Mouse (Mus musculus): ENCODE data around the gene Pmis2. TPM values are rescaled to one million over a fixed set of nuclear protein-coding genes. Genes with fewer than 3 reads are reported as not detected.

The Pmis2 gene
- total and polyA plus RNA-seq, 3 experiments: not detected

DNA sequence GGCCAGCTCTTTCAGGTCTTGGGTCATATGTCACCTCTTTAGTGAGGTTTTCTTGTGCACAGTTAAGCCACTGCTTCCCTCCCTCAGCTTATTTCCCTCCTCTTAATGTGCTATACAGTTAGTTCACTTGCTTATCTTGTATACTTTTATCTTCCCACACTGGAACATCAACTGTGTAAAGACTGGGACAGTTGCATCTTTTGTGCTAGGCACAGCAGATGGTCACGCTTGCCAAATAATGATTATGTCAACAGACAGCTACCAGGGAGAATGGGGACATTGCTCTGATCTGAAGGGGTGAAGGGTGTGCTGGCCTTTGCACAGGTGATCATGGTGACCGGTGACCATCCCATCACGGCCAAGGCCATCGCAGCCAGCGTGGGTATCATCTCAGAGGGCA is 48.3 kb upstream of the Pmis2 start (continued):
- TF ChIP-seq JUND (IDR thresholded peaks at IDR 0.05; ENCODE audit: low read depth, low read length): no peak
- no peak for TF ChIP-seq KAT2A (conservative IDR thresholded peaks at IDR 0.05; ENCODE audit: low read depth, low read length)
- no peak for TF ChIP-seq ZKSCAN1 (IDR thresholded peaks at IDR 0.05; ENCODE audit: low read depth, low read length)
- no peak for TF ChIP-seq POLR2A (IDR thresholded peaks at IDR 0.05; ENCODE audit: control insufficient read depth in 1 of 2, insufficient read depth in 1 of 2, low read depth in 1 of 2, low read length in 2 of 2, poor library complexity in 1 of 2)
- no peak for TF ChIP-seq POLR2AphosphoS5 (IDR thresholded peaks at IDR 0.05; ENCODE audit: borderline replicate concordance, low read depth, low read length)
- TF ChIP-seq GATA1 (IDR thresholded peaks at IDR 0.05; ENCODE audit: low read depth, low read length): peak; percentile 53
- no peak for TF ChIP-seq UBTF (IDR thresholded peaks at IDR 0.05; ENCODE audit: borderline replicate concordance, insufficient read depth, low read depth, low read length)
- TF ChIP-seq POLR2AphosphoS2 (IDR thresholded peaks at IDR 0.05; ENCODE audit: low read length): no peak
- TF ChIP-seq NELFE (IDR thresholded peaks at IDR 0.05; ENCODE audit: low read depth, low read length): no peak
- no peak for TF ChIP-seq NRF1 (IDR thresholded peaks at IDR 0.05; ENCODE audit: insufficient read depth, low read depth, low read length, poor library complexity, severe bottlenecking)
- TF ChIP-seq HCFC1 (IDR thresholded peaks at IDR 0.05; ENCODE audit: low read depth, low read length): no peak
- TF ChIP-seq RCOR1 (IDR thresholded peaks at IDR 0.05; ENCODE audit: low read depth, low read length): no peak
- no peak for TF ChIP-seq MYC (IDR thresholded peaks at IDR 0.05; ENCODE audit: low read depth, low read length)

DNA sequence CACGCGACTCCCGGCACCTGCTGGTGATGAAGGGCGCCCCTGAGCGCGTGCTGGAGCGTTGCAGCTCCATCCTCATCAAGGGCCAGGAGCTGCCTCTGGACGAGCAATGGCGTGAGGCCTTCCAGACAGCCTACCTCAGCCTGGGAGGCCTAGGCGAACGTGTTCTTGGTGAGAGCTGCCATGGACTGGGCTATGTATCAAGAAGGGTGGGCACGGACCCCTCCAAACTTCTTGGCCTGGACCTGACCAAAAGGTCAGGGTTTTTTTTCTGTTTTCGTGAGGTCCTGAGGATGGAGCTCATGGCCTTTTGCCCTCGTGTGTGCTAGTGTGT is 46.3 kb upstream of the Pmis2 start:
- no peaks in the 10 kb centered on the region for H3K36me3 ChIP-seq (ENCODE audit: control insufficient read depth in 1 of 2, insufficient read depth in 2 of 2, low read length in 2 of 2)
- no peak overlapping the region for H3K27ac ChIP-seq (ENCODE audit: control insufficient read depth, low read depth, low read length)
- H3K79me2 ChIP-seq (ENCODE audit: control insufficient read depth, insufficient read depth, low read length, poor library complexity): no peaks in the 10 kb centered on the region
- peak overlapping the region; percentile 28 to 33; a peak in 3 of 4 replicates for H3K4me3 ChIP-seq (ENCODE audit: control insufficient read depth in 1 of 2, insufficient read depth in 1 of 2, low read depth in 2 of 2, low read length in 2 of 2)
- no peak for DNase-seq (ENCODE audit: low read depth, low spot score)
- H3K9me3 ChIP-seq (replicated peaks; ENCODE audit: insufficient read depth, low read length): no peaks in the 10 kb centered on the region
- no peaks in the 10 kb centered on the region for H3K27me3 ChIP-seq (ENCODE audit: control insufficient read depth in 1 of 2, insufficient read depth in 2 of 2, low read length in 2 of 2)
- peak overlapping the region; percentile 26; the same call in 1 of the 2 replicates for H3K9ac ChIP-seq (ENCODE audit: control insufficient read depth, low read depth, low read length, poor library complexity, severe bottlenecking)
- TF ChIP-seq JUND (IDR thresholded peaks at IDR 0.05; ENCODE audit: low read depth, low read length) (no peak), MXI1 (IDR thresholded peaks at IDR 0.05; ENCODE audit: low read depth, low read length) (no peak), ZNF384 (IDR thresholded peaks at IDR 0.05; ENCODE audit: low read depth, low read length) (no peak), CTCF (IDR thresholded peaks at IDR 0.05 in 2 of 3, conservative IDR thresholded peaks at IDR 0.05 in 1 of 3; ENCODE audit: control insufficient read depth in 1 of 3, insufficient read depth in 1 of 3, low read depth in 2 of 3, low read length in 3 of 3, poor library complexity in 1 of 3, severe bottlenecking in 1 of 3) (peak in 2 of 3 experiments; percentile 20 to 24; a peak in 3 of 6 replicates)
- H3K4me1 ChIP-seq (ENCODE audit: control insufficient read depth in 1 of 2, insufficient read depth in 2 of 2, low read length in 2 of 2): peaks cover 6 to 13% of the 10 kb centered on the region in 2 experiments

DNA sequence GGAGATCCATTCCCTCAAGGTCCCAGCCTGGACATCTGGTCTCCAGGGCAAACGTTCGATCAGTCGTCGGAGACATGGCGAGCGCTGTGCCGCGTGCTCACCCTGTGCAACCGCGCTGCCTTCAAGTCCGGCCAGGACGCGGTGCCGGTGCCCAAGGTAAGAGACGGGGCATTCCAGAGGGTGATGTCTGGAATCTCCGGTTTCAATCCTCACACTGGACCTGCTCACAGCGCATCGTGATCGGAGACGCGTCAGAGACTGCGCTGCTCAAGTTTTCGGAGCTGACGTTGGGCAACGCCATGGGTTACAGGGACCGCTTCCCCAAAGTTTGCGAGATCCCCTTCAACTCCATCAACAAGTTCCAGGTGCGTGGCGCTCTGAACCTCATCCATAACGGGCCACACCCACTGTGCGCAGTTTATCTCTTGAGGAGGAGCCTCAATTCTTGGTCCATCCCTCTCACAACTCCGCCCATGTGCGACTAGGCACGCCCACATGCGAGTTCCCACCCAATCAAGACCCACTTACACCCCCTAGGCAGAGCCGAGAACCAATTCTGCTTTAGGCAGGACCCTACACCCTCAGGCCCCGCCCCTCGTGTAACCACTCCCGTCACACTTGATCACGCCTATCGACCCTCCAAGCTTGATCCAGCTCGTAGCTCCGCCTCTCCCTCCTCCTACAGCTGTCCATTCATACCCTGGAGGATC is 45.8 kb upstream of the Pmis2 start:
- H3K9me3 ChIP-seq (replicated peaks; ENCODE audit: insufficient read depth, low read length): no peaks in the 10 kb centered on the region
- no peaks in the 10 kb centered on the region for H3K27me3 ChIP-seq (ENCODE audit: control insufficient read depth in 1 of 2, insufficient read depth in 2 of 2, low read length in 2 of 2)
- H3K36me3 ChIP-seq (ENCODE audit: control insufficient read depth in 1 of 2, insufficient read depth in 2 of 2, low read length in 2 of 2): no peaks in the 10 kb centered on the region
- TF ChIP-seq UBTF (IDR thresholded peaks at IDR 0.05; ENCODE audit: borderline replicate concordance, insufficient read depth, low read depth, low read length): no peak
- TF ChIP-seq USF1 (IDR thresholded peaks at IDR 0.05; ENCODE audit: low read depth, low read length): 0 out of 2 replicates have a peak, but pooled peaks have one; percentile 42
- TF ChIP-seq CHD1 (IDR thresholded peaks at IDR 0.05; ENCODE audit: low read depth, low read length): no peak
- TF ChIP-seq NELFE (IDR thresholded peaks at IDR 0.05; ENCODE audit: low read depth, low read length): peak; percentile 41; the same call in 1 of the 2 replicates
- TF ChIP-seq TAL1 (IDR thresholded peaks at IDR 0.05; ENCODE audit: low read length): no peak
- TF ChIP-seq MYB (IDR thresholded peaks at IDR 0.05; ENCODE audit: low read depth, low read length): no peak
- no peak for TF ChIP-seq HCFC1 (IDR thresholded peaks at IDR 0.05; ENCODE audit: low read depth, low read length)
- TF ChIP-seq CTCF (IDR thresholded peaks at IDR 0.05 in 2 of 3, conservative IDR thresholded peaks at IDR 0.05 in 1 of 3; ENCODE audit: control insufficient read depth in 1 of 3, insufficient read depth in 1 of 3, low read depth in 2 of 3, low read length in 3 of 3, poor library complexity in 1 of 3, severe bottlenecking in 1 of 3): no peak
- peak; percentile 50 for TF ChIP-seq MXI1 (IDR thresholded peaks at IDR 0.05; ENCODE audit: low read depth, low read length)
- peak; percentile 23; the same call in 1 of the 2 replicates for TF ChIP-seq NRF1 (IDR thresholded peaks at IDR 0.05; ENCODE audit: insufficient read depth, low read depth, low read length, poor library complexity, severe bottlenecking)
- TF ChIP-seq MYC (IDR thresholded peaks at IDR 0.05; ENCODE audit: low read depth, low read length): 0 out of 2 replicates have a peak, but pooled peaks have one; percentile 18
- TF ChIP-seq MAX (IDR thresholded peaks at IDR 0.05; ENCODE audit: low read length): peak; percentile 41; the same call in 1 of the 2 replicates
- TF ChIP-seq GABPA (IDR thresholded peaks at IDR 0.05; ENCODE audit: low read depth, low read length): no peak
- TF ChIP-seq ZC3H11A (IDR thresholded peaks at IDR 0.05; ENCODE audit: low read depth, low read length): no peak
- H3K27ac ChIP-seq (ENCODE audit: control insufficient read depth, low read depth, low read length): no peak overlapping the region
- no peak overlapping the region for H3K9ac ChIP-seq (ENCODE audit: control insufficient read depth, low read depth, low read length, poor library complexity, severe bottlenecking)
- H3K4me1 ChIP-seq (ENCODE audit: control insufficient read depth in 1 of 2, insufficient read depth in 2 of 2, low read length in 2 of 2): peaks cover 6 to 13% of the 10 kb centered on the region in 2 experiments
- peak overlapping the region; percentile 28 to 33; a peak in 3 of 4 replicates for H3K4me3 ChIP-seq (ENCODE audit: control insufficient read depth in 1 of 2, insufficient read depth in 1 of 2, low read depth in 2 of 2, low read length in 2 of 2)
- DNase-seq (ENCODE audit: low read depth, low spot score): peak; percentile 94
- H3K79me2 ChIP-seq (ENCODE audit: control insufficient read depth, insufficient read depth, low read length, poor library complexity): no peaks in the 10 kb centered on the region

All from MEL (cell line).